Mouse (Mus musculus) fat pad, adult 2 months (tissue): ENCODE results near the gene Sun3.

Experiments
- DNase-seq: peaks from one replicate; pipeline ENCODE4 v3.0.0-alpha.2; 2011; ENCODE audit warnings: low read depth, low spot score; ENCODE audit errors: extremely low read depth

The Sun3 gene

DNA sequence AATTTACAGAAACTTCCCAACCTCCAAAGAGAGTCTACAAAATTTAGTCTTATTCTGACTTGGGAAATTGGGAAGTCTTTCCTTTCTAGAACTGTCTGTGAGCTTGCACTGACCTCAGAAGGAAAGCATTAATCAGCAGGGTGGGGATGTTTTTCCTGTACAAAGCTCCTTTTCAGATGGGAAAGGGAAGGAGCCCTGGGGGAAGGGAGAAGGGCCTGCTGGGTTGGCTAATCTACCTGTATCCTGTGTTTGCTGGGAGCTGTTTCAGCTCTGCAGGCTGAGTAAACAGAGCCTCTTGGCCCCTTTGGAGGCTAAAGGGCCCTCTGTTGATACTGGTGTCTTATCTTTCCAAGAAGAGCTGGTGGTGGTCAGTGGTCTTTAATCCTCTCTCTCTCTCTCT, 62.7 kb downstream of the Sun3 start:
- no peak for DNase-seq

DNA sequence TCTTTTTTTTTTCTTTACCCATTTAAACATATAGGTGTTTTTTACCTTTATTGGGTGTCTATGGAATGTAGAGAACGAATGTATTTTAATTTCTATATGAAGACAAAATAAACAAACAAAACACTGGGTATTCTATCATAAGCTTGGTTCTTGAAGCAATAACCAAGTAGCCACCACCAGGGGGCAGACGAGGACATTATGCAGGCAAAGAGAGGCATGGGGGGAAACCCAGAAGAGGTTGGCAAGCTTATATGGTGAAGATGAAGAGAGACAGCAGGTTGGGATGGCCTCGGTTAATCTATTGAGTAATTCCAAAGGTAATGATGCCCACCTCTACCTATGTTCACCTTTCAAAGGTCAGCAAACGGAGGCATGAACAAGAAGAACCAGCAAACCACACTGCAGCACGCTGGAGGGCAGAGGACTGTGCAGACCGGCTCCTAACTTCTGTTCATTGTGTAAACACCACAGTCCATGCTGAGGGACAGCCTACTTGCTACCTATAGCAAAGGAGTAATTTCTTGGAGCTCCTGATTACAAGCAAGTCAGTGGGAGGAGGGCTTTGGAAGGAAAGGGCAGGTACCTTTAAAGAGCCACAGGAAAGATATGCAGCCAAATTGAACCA, 65.4 kb downstream of the Sun3 start:
- DNase-seq: no peak

DNA sequence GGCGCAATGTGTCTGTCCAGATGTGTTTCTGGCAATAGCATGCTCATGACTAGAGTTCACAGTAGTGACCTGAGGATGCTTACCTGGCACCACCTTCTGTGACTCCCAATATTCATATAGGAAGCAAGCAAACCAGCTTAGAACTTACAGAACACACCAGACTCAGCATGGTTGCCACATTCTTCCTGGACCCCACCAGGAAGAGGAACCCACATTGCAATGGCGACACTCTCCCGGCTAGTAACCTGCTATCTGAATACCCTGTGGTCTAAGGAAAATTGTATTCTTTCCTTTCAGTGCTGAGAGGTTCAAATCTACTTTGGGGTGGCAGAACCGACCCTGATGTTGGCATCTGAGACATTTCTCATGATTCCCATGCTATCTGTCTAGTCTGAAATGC, 70.6 kb downstream of the Sun3 start:
- no peak for DNase-seq

DNA sequence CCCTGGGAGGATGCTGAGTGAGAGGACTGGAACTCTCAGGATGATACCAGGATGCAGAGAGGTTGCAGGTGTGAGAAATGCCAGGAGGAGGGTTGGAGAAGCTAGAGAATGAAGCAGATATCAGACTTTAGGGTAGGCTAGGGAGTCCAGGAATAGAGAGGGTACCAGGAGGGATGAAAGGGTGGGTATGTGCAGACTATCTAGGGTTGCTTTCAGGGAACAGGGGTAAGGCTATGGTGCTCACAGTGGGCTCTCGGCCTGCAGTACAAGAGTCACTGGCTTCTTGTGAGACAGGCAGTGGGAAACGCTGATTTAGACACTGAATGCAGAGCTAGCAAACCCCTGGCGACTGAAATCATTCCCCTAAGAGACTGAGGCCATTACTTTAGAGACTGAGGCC, 75.6 kb downstream of the Sun3 start, which contains the start of gene Pkd1l1:
Gene Pkd1l1 (minus strand): TSS at position 101 of the 400 bp plus-strand sequence.
- no peak for DNase-seq

DNA sequence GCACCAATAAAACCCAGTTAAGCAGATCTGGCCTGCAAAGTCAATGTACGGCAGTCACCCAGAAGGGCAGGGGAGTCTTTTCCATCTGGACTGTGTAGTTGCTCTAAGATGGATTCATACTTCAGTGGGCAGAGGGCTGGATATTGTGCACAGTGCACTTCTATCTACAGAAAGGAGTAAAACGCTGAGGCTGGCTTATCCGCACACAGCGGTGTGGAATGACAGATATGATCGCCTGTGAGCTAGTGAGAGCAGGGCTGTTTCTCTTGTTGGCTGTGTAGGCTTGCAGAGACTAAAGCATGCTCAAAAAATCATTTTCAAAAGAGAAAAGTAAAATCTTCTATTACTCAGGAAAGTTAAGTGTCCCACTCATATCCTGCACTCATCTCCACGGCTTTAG, 76.7 kb downstream of the Sun3 start:
- no peak for DNase-seq

DNA sequence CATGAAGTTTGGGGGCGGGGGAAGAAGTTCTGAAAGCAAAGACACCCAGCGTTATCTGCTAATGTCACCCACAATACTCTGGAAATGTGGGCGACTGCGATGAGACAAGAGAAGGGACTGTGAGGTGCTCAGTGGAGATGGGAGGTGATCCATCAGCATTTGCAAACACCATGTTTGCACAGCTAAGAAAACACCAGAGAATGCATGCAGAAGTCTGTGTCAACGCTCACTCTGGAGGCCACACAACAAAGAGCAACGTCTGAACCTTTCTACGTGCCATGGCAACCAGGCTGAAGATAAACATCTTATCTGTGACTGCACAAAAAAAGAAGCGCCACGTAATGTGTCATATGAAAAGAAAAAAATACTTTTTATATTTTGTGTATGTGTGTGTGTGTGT, 78.3 kb downstream of the Sun3 start:
- no peak for DNase-seq

DNA sequence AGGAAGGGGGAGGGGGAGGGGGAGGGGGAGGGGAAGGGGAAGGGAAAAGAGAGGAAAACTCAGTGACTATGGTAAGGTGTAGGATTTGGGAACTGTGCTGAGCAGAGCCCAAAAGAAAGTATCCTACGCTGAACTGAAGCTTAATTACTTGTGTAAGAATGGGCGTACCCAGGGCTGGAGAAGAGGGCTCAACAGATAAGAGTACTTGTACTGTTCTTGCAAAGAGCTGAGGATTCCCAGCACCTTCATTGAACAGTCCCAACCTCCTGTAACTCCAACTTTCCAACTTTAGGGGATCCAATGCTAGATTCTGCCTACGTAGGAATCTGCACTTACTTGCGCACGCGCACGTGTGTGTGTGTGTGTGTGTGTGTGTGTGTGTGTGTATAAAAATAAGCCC, 80.7 kb downstream of the Sun3 start:
- DNase-seq: no peak
